Mouse (Mus musculus) lung, embryonic 14.5 days (tissue): ENCODE measurements at regions not wholly inside any gene's neighbourhood (a gene's known extent, or its start where the extent isn't known, plus 50 kb on each side); places are given as distances from the start of the nearest gene placed in this dataset.

Experiments used
- ATAC-seq: fragments of 200-750 bp; cut with Nextera tagmentation; 2 replicates; pipeline ENCODE4 v1.8.0; 2017; ENCODE audit warnings: mild to moderate bottlenecking, moderate TSS enrichment, moderate library complexity; ENCODE audit not compliant: insufficient read depth
- DNase-seq: peaks from one replicate; pipeline ENCODE4 v3.0.0-alpha.2; 2015
- H3K27ac ChIP-seq: fragments of 300-500 bp; sonication (generic); 2 replicates; pipeline ENCODE4 v1.5.1; 2014; ENCODE audit warnings: low read depth, mild to moderate bottlenecking, moderate library complexity
- H3K27me3 ChIP-seq: fragments of 300-500 bp; sonication (generic); 2 replicates; pipeline ENCODE4 v1.6.1; 2014; ENCODE audit warnings: low read length, control low read depth; ENCODE audit not compliant: insufficient read depth
- H3K36me3 ChIP-seq: fragments of 300-500 bp; sonication (generic); 2 replicates; pipeline ENCODE4 v1.6.1; 2014; ENCODE audit warnings: control low read depth; ENCODE audit not compliant: insufficient read depth
- H3K4me1 ChIP-seq: fragments of 300-500 bp; sonication (generic); 2 replicates; pipeline ENCODE4 v1.6.1; 2014; ENCODE audit warnings: antibody characterized with exemption, control low read depth; ENCODE audit not compliant: insufficient read depth
- H3K4me2 ChIP-seq: fragments of 300-500 bp; sonication (generic); 2 replicates; pipeline ENCODE4 v1.6.1; 2014; ENCODE audit warnings: mild to moderate bottlenecking
- H3K4me3 ChIP-seq: fragments of 300-500 bp; sonication (generic); 2 replicates; pipeline ENCODE4 v1.5.1; 2014; ENCODE audit warnings: low read depth, low read length
- H3K9ac ChIP-seq: fragments of 300-500 bp; sonication (generic); 2 replicates; pipeline ENCODE4 v1.6.1; 2014
- H3K9me3 ChIP-seq: fragments of 300-500 bp; sonication (generic); 2 replicates; pipeline ENCODE4 v1.6.1; 2016; ENCODE audit warnings: low read depth, low read length, control low read depth
- CTCF ChIP-seq: IDR thresholded peaks from 2 replicates; pipeline ENCODE4 v1.5.1; 2016; ENCODE audit warnings: antibody characterized with exemption, low read depth
- WGBS: fragments of 180-500 bp; shearing (Covaris S2); extraction: QIAGEN DNeasy Blood & Tissue Kit; methylation state at CpG from one replicate; pipeline ENCODE4 v1.1.7; 2014; 5-methylcytosine and 5-hydroxymethylcytosine counted together

DNA sequence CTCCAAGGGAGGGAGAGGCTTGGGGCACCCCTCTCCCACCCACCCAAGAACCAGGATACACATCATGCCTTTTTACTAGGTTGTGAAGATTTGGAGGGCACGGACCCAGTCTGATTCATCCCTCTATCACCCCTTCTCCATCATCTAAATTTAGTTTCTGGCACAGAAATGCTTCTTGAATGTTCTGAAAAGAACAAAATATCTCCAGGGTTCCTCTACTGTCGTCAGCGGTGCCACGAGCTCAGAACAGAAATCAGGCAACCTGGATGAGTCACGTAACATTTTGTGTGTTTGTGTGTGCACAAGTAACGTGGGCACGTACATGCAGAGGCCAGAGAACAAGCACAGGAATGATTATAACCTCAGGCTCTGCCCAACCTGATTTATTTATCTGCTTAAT is 99.1 kb upstream of the Mkln1 start:
- no peak overlapping the region for H3K27ac ChIP-seq
- no peak for ATAC-seq
- no peak for DNase-seq
- no peak overlapping the region for H3K4me2 ChIP-seq
- no peak overlapping the region for H3K4me3 ChIP-seq
- no peaks in the 10 kb centered on the region for H3K4me1 ChIP-seq
- no peaks in the 10 kb centered on the region for H3K9me3 ChIP-seq
- H3K36me3 ChIP-seq, result no peaks in the 10 kb centered on the region
- no peak overlapping the region for H3K9ac ChIP-seq
- H3K27me3 ChIP-seq, result no peaks in the 10 kb centered on the region
- no peak for TF ChIP-seq CTCF
- 85% methylated on average over 7 of the region's 7 CpGs for WGBS

DNA sequence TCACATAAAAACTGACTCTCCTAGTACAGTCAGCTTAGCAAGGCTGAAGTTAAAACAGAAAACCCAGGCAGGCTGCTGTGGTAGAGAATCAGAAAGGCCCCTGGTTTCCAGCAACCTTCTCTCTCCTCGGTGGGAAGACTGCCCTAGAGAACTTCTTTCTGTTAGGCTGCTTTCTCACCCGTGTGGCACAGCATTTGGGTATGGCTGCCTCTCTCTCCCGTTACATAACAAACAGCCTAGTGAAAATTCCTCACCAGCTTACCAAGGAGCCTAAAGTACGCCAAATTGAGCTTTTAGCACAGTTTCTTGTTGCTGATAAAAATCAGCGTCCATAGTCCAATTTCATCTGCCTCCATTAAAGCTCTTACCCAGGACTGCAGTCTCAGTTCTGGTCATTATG is 92.8 kb upstream of the Mkln1 start:
- ATAC-seq, result no peak
- no peaks in the 10 kb centered on the region for H3K9me3 ChIP-seq
- H3K4me3 ChIP-seq, result no peak overlapping the region
- H3K27ac ChIP-seq, result no peak overlapping the region
- H3K4me2 ChIP-seq, result no peak overlapping the region
- no peak for DNase-seq
- WGBS, result 49% methylated on average over 5 of the region's 5 CpGs
- no peaks in the 10 kb centered on the region for H3K4me1 ChIP-seq
- no peak overlapping the region for H3K9ac ChIP-seq
- no peak for TF ChIP-seq CTCF
- H3K27me3 ChIP-seq, result no peaks in the 10 kb centered on the region
- no peaks in the 10 kb centered on the region for H3K36me3 ChIP-seq

DNA sequence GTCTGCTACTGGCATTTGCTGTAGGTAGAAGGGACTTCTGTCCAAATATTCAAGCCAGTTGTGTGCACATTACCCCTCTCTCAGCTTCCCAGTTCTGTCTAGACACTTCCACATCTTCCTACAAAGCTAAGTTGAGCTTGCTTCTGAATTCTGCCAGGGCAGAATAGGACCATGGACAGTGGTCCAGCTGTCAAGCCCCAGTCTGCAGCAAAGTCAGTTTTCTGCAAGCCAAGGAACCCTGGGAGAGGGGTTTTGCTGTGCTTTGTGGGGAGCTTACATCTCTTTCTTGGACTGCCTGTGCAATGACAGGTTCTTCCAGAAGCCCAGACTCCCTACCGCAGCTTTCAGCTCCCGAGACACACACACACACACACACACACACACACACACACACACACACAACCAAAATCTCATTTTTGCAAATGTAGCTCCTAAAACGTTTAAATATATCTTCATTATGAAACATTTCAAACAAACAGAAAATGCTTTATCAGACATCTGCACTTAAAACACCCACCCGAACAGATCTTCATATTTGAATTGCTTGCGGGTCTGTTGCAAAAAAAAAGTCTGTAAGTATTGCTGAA is 91.4 kb upstream of the Mkln1 start:
- TF ChIP-seq CTCF, result no peak
- 53% methylated on average over 5 of the region's 5 CpGs for WGBS

DNA sequence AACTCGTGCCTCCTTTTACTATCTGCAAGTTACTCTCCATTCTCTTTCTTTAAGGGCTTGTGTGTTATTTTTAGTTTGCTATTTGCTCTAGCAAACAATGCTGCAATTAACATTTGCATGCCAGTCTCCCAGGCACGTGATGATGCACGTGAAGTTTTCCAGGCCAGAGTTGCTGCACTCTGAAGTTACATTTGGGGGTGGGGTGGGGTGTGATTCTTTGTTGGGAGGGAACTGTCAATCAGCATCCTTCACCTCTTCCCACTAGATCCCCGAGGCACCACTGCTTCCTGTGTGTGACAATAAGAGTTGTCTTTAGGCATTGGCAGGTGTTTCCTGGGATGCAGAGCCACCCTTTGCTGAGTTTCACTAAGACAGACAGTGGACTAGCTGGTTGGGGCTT is 90.6 kb upstream of the Mkln1 start:
- H3K4me3 ChIP-seq, result no peak overlapping the region
- no peak overlapping the region for H3K27ac ChIP-seq
- no peak overlapping the region for H3K9ac ChIP-seq
- TF ChIP-seq CTCF, result no peak
- DNase-seq (no peak), ATAC-seq (no peak)
- H3K9me3 ChIP-seq, result no peaks in the 10 kb centered on the region
- H3K36me3 ChIP-seq, result no peaks in the 10 kb centered on the region
- no peaks in the 10 kb centered on the region for H3K4me1 ChIP-seq
- H3K27me3 ChIP-seq, result no peaks in the 10 kb centered on the region
- 26% methylated on average over 4 of the region's 4 CpGs for WGBS
- no peak overlapping the region for H3K4me2 ChIP-seq

More for the DNA sequence above, 91.4 kb upstream of the Mkln1 start:
- Histone ChIP-seq H3K4me3 (no peak overlapping the region), H3K27ac (no peak overlapping the region), H3K4me2 (no peak overlapping the region), H3K27me3 (no peaks in the 10 kb centered on the region), H3K4me1 (no peaks in the 10 kb centered on the region), H3K9ac (no peak overlapping the region), H3K36me3 (no peaks in the 10 kb centered on the region), H3K9me3 (no peaks in the 10 kb centered on the region)
- peak; percentile 74 for DNase-seq
- no peak for ATAC-seq

DNA sequence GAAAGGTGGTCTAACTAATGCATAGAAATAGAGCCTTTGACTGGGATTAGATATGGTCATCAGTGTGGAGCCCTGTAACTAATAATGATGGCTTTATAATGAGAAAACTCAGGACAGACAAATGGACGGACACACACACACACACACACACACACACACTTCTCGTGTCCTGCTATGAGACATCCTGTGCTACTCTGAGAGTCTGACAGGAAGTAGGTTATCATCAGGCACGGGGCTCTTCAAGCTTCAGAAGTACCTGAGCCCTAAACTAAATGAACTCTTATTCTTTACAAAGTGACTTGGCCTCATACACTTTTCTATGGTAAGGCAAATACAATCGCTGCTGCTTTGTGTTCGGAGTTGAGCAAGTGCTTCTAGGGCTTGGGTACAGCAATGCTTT is 87.9 kb upstream of the Mkln1 start:
- Histone ChIP-seq H3K9me3 (no peaks in the 10 kb centered on the region), H3K4me3 (no peak overlapping the region), H3K36me3 (no peaks in the 10 kb centered on the region), H3K27me3 (no peaks in the 10 kb centered on the region), H3K4me1 (no peaks in the 10 kb centered on the region), H3K4me2 (no peak overlapping the region), H3K27ac (no peak overlapping the region), H3K9ac (no peak overlapping the region)
- DNase-seq, result no peak
- ATAC-seq, result no peak
- no peak for TF ChIP-seq CTCF
- WGBS, result 71% methylated on average over 5 of the region's 5 CpGs

DNA sequence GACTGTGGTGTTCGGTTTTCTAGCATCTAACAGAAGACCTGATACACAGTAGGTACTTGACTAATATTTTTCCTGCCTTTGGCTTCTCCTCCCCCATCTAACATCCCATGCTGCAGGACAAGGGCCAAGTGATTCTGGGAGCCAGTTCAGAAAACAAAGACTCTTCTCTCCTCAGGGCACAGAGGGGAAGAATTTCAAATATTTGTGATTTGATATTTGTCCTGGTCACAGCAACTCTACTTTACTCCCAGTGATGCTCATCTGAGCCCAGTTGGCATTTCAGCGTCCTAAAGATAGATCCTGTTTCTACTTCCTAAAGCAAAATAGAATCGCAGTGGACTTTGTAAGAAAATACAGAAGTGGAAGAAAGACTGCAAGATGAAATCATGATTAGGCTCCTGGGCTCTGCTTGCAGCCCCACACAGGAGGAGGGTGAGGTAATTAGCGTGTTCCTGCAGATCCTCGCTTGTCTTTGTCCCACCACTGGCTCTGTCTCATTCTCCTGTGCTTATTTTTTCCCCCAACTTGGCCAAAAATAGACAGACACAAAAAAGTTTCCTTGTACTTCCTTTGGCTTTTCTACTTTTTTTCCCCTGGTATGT is 84.6 kb upstream of the Mkln1 start:
- Histone ChIP-seq H3K27ac (no peak overlapping the region), H3K4me3 (no peak overlapping the region), H3K9ac (no peak overlapping the region), H3K4me1 (0 out of 2 replicates have a peak, but pooled peaks cover 4% of the 10 kb centered on the region), H3K9me3 (no peaks in the 10 kb centered on the region), H3K36me3 (no peaks in the 10 kb centered on the region), H3K4me2 (no peak overlapping the region), H3K27me3 (no peaks in the 10 kb centered on the region)
- TF ChIP-seq CTCF, result no peak
- DNase-seq, result no peak
- no peak for ATAC-seq
- WGBS, result 63% methylated on average over 5 of the region's 5 CpGs

DNA sequence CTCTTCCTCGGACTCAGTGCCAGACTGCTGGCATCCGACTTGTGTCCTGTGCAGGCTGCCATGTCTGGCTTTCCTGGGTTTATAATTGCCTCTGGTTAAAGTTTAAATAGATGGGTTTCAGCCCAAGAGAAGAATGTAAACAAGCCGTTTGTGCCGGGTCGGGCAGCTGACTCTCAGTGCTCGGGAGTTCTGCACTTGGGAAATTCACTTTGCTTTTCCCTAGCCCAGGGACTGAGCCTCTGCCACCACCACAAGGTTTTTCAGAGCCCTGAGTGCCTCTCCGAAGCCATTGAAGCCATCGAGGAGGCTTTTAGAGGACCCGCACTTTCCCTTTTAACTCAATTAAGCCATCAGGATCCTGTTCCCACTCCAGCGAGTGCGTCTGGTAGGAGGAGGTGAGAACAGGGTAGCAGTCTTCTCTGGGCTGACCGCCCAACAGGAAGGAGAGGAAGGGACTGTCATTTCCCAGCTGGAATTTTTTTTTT is 80.8 kb upstream of the Mkln1 start:
- H3K4me2 ChIP-seq, result peak overlapping the region; percentile 59
- ATAC-seq, result peak; percentile 88
- peak; percentile 72 for DNase-seq
- H3K9ac ChIP-seq, result 0 out of 2 replicates have a peak overlapping the region, but pooled peaks have one; percentile 6
- H3K27ac ChIP-seq, result peak overlapping the region; percentile 66
- H3K4me1 ChIP-seq, result peaks cover 10% of the 10 kb centered on the region
- H3K9me3 ChIP-seq, result no peaks in the 10 kb centered on the region
- no peaks in the 10 kb centered on the region for H3K27me3 ChIP-seq
- peak overlapping the region; percentile 26 for H3K4me3 ChIP-seq
- 2% methylated on average over 12 of the region's 12 CpGs for whole genome bisulfite sequencing
- no peaks in the 10 kb centered on the region for H3K36me3 ChIP-seq
- TF ChIP-seq CTCF, result no peak
